In the genomic region with DNA sequence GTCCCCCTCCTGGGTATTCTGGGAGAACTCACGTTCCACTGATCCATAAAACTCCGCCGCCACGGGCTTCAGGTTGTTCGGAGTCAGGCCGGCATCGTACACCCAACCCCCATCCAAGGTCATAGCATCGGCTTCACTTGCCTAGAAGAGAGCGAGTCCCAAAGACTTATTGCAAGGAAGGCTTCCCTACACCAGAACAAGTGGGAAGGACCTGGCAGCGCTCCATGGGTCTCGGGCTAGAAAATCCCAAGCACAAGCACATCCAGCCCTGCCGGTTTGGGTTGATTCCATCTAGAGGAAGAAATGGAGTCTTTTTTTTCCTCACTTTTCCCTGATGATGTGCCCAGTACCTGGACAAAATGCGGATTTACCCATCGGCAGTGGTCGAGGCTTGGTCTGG, we compare ENCODE assay signal across 13 mouse cellular contexts. TPM values are rescaled to one million over a fixed set of nuclear protein-coding genes. Genes with fewer than 3 reads are reported as not detected.
A peak's percentile ranks its signal among the peaks of the same experiment; 100 is the strongest.
DNase-seq lines count a peak whose midpoint lies in the region; ATAC-seq and TF ChIP-seq lines count a peak whose summit lies in the region.
"Had no signal": no experiment of that assay in that cellular context is flagged by ENCODE, and none has a peak within 500 bp of the region (broad histone marks: within the 10 kb centered on the region; RNA-seq: fewer than 3 reads in every experiment).

No protein-coding gene starts in this region.

- no peaks in the 10 kb centered on the region for H3K27me3 ChIP-seq in liver, postnatal 0 days (ENCODE audit: insufficient read depth, low read length)
- H3K27me3 ChIP-seq in midbrain, embryonic 14.5 days (ENCODE audit: control insufficient read depth, insufficient read depth, low read length), result no peaks in the 10 kb centered on the region
- H3K27me3 ChIP-seq: neural tube, embryonic 13.5 days had no signal

- H3K4me3 ChIP-seq in liver, postnatal 0 days (ENCODE audit: low read depth, low read length), result 0 out of 2 replicates have a peak overlapping the region, but pooled peaks have one; percentile 56
- H3K4me3 ChIP-seq in midbrain, embryonic 14.5 days (replicated peaks; ENCODE audit: low read depth, low read length), result no peak overlapping the region
- H3K4me3 ChIP-seq: neural tube, embryonic 13.5 days had no signal

- H3K27ac ChIP-seq in liver, postnatal 0 days (ENCODE audit: low read depth), result no peak overlapping the region
- H3K27ac ChIP-seq in midbrain, embryonic 14.5 days (replicated peaks; ENCODE audit: low read depth, low read length), result no peak overlapping the region
- H3K27ac ChIP-seq: macrophage; neural tube, embryonic 13.5 days had no signal

- peak overlapping the region; percentile 46 for H3K4me2 ChIP-seq in liver, postnatal 0 days (ENCODE audit: low read depth, low read length)
- H3K4me2 ChIP-seq in midbrain, embryonic 14.5 days (ENCODE audit: low read length), result no peak overlapping the region
- H3K4me2 ChIP-seq: neural tube, embryonic 13.5 days had no signal

- H3K9me3 ChIP-seq in liver, postnatal 0 days (ENCODE audit: low read length), result no peaks in the 10 kb centered on the region
- H3K9me3 ChIP-seq in midbrain, embryonic 14.5 days (ENCODE audit: control insufficient read depth, low read length), result no peaks in the 10 kb centered on the region
- H3K9me3 ChIP-seq: neural tube, embryonic 13.5 days had no signal

- no peak for ATAC-seq in liver, postnatal 0 days
- no peak for ATAC-seq in midbrain, embryonic 14.5 days (ENCODE audit: low FRiP score, low TSS enrichment)
- ATAC-seq: inflammation-experienced regulatory T-cells, adult 6 months; midbrain, embryonic 16.5 days had no signal

- no peak for TF ChIP-seq EP300 in liver, postnatal 0 days (IDR thresholded peaks at IDR 0.05; ENCODE audit: low read depth)

- DNase-seq in kidney, adult 18-20 months, result peak; percentile 15
- DNase-seq in kidney, adult 11 months, result no peak
- peak; percentile 30 for DNase-seq in urinary bladder, postnatal 14 days (ENCODE audit: low spot score)
- DNase-seq in urinary bladder, postnatal 10 days (ENCODE audit: low spot score), result no peak
- no peak for DNase-seq in liver, postnatal 0 days
- no peak for DNase-seq in midbrain, embryonic 14.5 days
- no peak for DNase-seq in heart, adult 8-10 months (ENCODE audit: low spot score)
- DNase-seq: layer of hippocampus, adult 9-11 months; thymus, postnatal 14 days had no signal

- 76% methylated on average over 15 of the region's 15 CpGs for WGBS in liver, postnatal 0 days (ENCODE audit: insufficient replicate concordance)
- 95% methylated on average over 15 of the region's 15 CpGs for WGBS in midbrain, embryonic 14.5 days

- TF ChIP-seq CTCF in liver, postnatal 0 days (IDR thresholded peaks at IDR 0.05; ENCODE audit: low read depth), result no peak

- H3K4me1 ChIP-seq in liver, postnatal 0 days (ENCODE audit: insufficient read depth), result peaks cover 13% of the 10 kb centered on the region
- no peaks in the 10 kb centered on the region for H3K4me1 ChIP-seq in midbrain, embryonic 14.5 days (ENCODE audit: control insufficient read depth, insufficient read depth, low read length)

- H3K36me3 ChIP-seq in liver, postnatal 0 days (replicated peaks; ENCODE audit: insufficient read depth, low read length), result peaks cover 27% of the 10 kb centered on the region
- H3K36me3 ChIP-seq in midbrain, embryonic 14.5 days (ENCODE audit: control insufficient read depth, insufficient read depth, low read length), result no peaks in the 10 kb centered on the region
- H3K36me3 ChIP-seq: neural tube, embryonic 13.5 days had no signal

- peak overlapping the region; percentile 44 for H3K9ac ChIP-seq in liver, postnatal 0 days (replicated peaks)
- H3K9ac ChIP-seq in midbrain, embryonic 14.5 days (replicated peaks; ENCODE audit: low read length), result no peak overlapping the region
- H3K9ac ChIP-seq: neural tube, embryonic 13.5 days had no signal

RNA-seq across cellular contexts. Expression of a gene that starts 3.3 kb away (rescaled TPM):
- polyA plus RNA-seq in liver, postnatal 0 days (2015; fragmentation: Nextera tagmentation; extraction: Ambion mirVana), result 5.1 and 6.1 TPM in 2 replicates
- 0.16 and 3.5 TPM in 2 replicates for polyA plus RNA-seq in midbrain, embryonic 14.5 days (2014; fragmentation: Nextera tagmentation; extraction: Ambion mirVana)
- total RNA-seq in heart, adult 8-10 months (2022), result 1 to 10 TPM; 5.3 to 5.9 (median 5.5) TPM

RNA-seq across cellular contexts. Expression of a gene that starts 3.4 kb away (rescaled TPM):
- polyA plus RNA-seq in liver, postnatal 0 days (2015; fragmentation: Nextera tagmentation; extraction: Ambion mirVana), result 28,598 and 33,336 TPM in 2 replicates
- polyA plus RNA-seq in midbrain, embryonic 14.5 days (2014; fragmentation: Nextera tagmentation; extraction: Ambion mirVana), result 16.7 and 30.6 TPM in 2 replicates
- total RNA-seq in heart, adult 8-10 months (2022), result 10 to 100 TPM; 37.9 to 56.1 (median 43.3) TPM

RNA-seq across cellular contexts. Expression of a gene that starts 24.9 kb away (rescaled TPM):
- polyA plus RNA-seq in liver, postnatal 0 days (2015; fragmentation: Nextera tagmentation; extraction: Ambion mirVana), result 10.1 and 10.8 TPM in 2 replicates
- polyA plus RNA-seq in midbrain, embryonic 14.5 days (2014; fragmentation: Nextera tagmentation; extraction: Ambion mirVana), result 49.0 and 55.4 TPM in 2 replicates
- 10 to 100 TPM; 18.1 to 21.5 (median 19.1) TPM for total RNA-seq in heart, adult 8-10 months (2022)

Comparison
In these comparisons a context has a peak if more than half of its experiments do, and no peak if none do; other contexts are left out.
1. DNase-seq: peak in kidney, adult 18-20 months (single experiment) and urinary bladder, postnatal 14 days (single experiment); none in kidney, adult 11 months (single experiment), urinary bladder, postnatal 10 days (single experiment), liver, postnatal 0 days (single experiment), midbrain, embryonic 14.5 days (single experiment) and heart, adult 8-10 months (single experiment).
2. RNA of a gene that starts 3.4 kb away (polyA plus RNA-seq): 28,598 to 33,336 TPM in liver, postnatal 0 days; 16.7 to 30.6 TPM in midbrain, embryonic 14.5 days; every median in the first group is over 100 times any median in the second.